Mouse (Mus musculus): ENCODE measurements around the gene Prdm5.

The Prdm5 gene

GRCm38 (mm10) chr6:65932776-65933175 lies 154.0 kb downstream of the Prdm5 start:
- DNase-seq (ENCODE audit: low spot score): no peak

GRCm38 (mm10) chr6:65933177-65933576 lies 154.4 kb downstream of the Prdm5 start:
- DNase-seq (ENCODE audit: low spot score): no peak

- DNase-seq (ENCODE audit: low spot score): no peak
Measured at GRCm38 (mm10) chr6:65935566-65936281, 156.9 kb downstream of the Prdm5 start.

GRCm38 (mm10) chr6:65950492-65950891 lies 171.7 kb downstream of the Prdm5 start:
- no peak for DNase-seq (ENCODE audit: low spot score)

- no peak for DNase-seq (ENCODE audit: low spot score)
Measured at GRCm38 (mm10) chr6:65952309-65952708, 173.5 kb downstream of the Prdm5 start, which contains the start of gene 4930544G11Rik. Gene 4930544G11Rik, plus strand, starts transcription at chr6:65952609.

GRCm38 (mm10) chr6:65969386-65970111 lies 190.8 kb downstream of the Prdm5 start:
- no peak for DNase-seq (ENCODE audit: low spot score)

GRCm38 (mm10) chr6:65970410-65970809 lies 191.6 kb downstream of the Prdm5 start:
- no peak for DNase-seq (ENCODE audit: low spot score)

Measured in ovary, postnatal 14 days (tissue).